Mouse (Mus musculus) cerebellum, adult (tissue): Measurements from ENCODE around the gene Gm9044.
"Not testable (repeated sequence)": the region's sequence is repeated elsewhere in the genome, so short reads cannot be mapped to it uniquely, and the experiment has no call there.

Experiments used
- ATAC-seq: cut with Nextera tagmentation; 2 replicates; pipeline ENCODE4 v1.9.2; 2017; ENCODE audit warnings: mild to moderate bottlenecking, moderate library complexity, mixed read lengths; ENCODE audit not compliant: insufficient number of reproducible peaks, low FRiP score, low TSS enrichment

Gm9044 gene

DNA sequence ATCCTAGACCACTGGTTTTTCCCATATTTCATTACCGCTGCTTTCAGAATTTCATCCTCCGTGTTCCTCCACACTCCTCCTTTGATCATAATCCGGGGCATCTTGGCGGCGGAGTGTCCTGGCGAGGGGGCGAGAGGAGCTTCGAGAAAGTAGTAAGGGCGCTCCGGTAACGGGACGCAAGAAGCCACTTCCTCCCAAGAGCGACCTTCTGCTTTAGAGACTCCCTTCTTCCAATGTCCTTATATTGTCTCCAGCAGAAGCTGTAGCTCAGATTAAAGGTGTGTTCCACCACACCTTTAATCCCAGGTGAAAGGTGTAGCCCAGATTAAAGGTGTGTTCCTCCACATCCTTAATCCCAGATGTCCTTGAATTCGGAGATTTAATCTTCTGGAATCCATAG is at the start of gene Gm9044:
Gene Gm9044 (minus strand): TSS at position 101 of the 400 bp plus-strand sequence.
- ATAC-seq: not testable (repeated sequence)

DNA sequence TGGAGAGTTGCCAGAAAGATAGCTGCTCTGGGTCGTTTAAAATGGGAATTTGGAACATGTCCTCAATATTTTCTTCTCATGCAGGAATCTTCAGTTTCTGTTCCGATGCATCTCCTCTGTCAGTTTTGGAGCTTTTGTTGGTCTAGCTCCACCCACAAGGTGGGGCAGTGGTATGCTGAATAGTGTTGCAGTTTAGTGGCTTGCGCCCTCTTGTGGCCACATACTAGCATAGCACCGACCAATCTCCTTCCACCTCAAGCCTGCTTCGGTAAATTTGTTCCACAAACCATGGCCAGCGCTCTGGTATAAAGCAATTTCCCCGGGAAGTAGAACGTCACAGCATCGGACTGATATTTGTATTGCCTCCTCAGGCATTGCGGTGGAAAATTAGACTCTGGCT is 38.2 kb upstream of the Gm9044 start:
- ATAC-seq: peak; percentile 85

DNA sequence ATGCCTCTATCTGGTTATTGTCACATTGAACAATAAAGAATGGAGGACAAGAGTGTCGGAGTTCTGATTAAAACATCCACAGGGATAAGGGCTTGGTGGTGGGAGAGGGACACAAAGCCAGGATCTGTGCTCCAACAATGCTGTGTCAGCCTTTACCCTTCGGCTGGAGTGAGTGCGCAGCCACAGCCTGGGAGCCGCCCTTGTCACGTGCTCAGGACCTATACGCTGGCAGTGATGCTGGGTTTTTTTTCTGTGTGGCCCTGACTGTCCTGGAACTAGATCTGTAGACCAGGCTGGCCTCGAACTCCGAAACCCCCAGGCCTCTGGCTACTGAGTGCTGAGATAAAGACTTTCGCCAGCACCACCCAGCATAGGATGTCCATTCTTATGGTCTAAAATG is 37.3 kb upstream of the Gm9044 start:
- no peak for ATAC-seq

DNA sequence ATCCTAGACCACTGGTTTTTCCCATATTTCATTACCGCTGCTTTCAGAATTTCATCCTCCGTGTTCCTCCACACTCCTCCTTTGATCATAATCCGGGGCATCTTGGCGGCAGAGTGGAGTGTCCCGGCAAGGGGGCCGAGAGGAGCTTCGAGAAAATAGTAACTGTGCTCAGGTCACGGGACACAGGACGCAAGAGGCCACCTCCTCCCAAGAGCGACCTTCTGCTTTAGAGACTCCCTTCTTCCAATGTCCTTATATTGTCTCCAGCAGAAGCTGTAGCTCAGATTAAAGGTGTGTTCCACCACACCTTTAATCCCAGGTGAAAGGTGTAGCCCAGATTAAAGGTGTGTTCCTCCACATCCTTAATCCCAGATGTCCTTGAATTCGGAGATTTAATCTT is 21.8 kb upstream of the Gm9044 start, which contains the start of gene Gm9049:
Gene Gm9049 (minus strand): TSS at position 101 of the 400 bp plus-strand sequence.
- ATAC-seq: not testable (repeated sequence)

DNA sequence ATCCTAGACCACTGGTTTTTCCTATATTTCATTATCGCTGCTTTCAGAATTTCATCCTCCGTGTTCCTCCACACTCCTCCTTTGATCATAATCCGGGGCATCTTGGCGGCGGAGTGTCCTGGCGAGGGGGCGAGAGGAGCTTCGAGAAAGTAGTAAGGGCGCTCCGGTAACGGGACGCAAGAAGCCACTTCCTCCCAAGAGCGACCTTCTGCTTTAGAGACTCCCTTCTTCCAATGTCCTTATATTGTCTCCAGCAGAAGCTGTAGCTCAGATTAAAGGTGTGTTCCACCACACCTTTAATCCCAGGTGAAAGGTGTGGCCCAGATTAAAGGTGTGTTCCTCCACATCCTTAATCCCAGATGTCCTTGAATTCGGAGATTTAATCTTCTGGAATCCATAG is 16.4 kb upstream of the Gm9044 start, which contains the start of gene Gm9048:
Gene Gm9048 (minus strand): TSS at position 101 of the 400 bp plus-strand sequence.
- ATAC-seq: not testable (repeated sequence)

DNA sequence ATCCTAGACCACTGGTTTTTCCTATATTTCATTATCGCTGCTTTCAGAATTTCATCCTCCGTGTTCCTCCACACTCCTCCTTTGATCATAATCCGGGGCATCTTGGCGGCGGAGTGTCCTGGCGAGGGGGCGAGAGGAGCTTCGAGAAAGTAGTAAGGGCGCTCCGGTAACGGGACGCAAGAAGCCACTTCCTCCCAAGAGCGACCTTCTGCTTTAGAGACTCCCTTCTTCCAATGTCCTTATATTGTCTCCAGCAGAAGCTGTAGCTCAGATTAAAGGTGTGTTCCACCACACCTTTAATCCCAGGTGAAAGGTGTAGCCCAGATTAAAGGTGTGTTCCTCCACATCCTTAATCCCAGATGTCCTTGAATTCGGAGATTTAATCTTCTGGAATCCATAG is 10.9 kb upstream of the Gm9044 start, which contains the start of gene Gm9046:
Gene Gm9046 (minus strand): TSS at position 101 of the 400 bp plus-strand sequence.
- ATAC-seq: not testable (repeated sequence)

DNA sequence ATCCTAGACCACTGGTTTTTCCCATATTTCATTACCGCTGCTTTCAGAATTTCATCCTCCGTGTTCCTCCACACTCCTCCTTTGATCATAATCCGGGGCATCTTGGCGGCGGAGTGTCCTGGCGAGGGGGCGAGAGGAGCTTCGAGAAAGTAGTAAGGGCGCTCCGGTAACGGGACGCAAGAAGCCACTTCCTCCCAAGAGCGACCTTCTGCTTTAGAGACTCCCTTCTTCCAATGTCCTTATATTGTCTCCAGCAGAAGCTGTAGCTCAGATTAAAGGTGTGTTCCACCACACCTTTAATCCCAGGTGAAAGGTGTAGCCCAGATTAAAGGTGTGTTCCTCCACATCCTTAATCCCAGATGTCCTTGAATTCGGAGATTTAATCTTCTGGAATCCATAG is 5.5 kb upstream of the Gm9044 start, which contains the start of gene Gm9045:
Gene Gm9045 (minus strand): TSS at position 101 of the 400 bp plus-strand sequence.
- ATAC-seq: not testable (repeated sequence)

DNA sequence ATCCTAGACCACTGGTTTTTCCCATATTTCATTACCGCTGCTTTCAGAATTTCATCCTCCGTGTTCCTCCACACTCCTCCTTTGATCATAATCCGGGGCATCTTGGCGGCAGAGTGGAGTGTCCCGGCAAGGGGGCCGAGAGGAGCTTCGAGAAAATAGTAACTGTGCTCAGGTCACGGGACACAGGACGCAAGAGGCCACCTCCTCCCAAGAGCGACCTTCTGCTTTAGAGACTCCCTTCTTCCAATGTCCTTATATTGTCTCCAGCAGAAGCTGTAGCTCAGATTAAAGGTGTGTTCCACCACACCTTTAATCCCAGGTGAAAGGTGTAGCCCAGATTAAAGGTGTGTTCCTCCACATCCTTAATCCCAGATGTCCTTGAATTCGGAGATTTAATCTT is 5.3 kb downstream of the Gm9044 start, which contains the start of gene Gm9040:
Gene Gm9040 (minus strand): TSS at position 101 of the 400 bp plus-strand sequence.
- not testable (repeated sequence) for ATAC-seq

DNA sequence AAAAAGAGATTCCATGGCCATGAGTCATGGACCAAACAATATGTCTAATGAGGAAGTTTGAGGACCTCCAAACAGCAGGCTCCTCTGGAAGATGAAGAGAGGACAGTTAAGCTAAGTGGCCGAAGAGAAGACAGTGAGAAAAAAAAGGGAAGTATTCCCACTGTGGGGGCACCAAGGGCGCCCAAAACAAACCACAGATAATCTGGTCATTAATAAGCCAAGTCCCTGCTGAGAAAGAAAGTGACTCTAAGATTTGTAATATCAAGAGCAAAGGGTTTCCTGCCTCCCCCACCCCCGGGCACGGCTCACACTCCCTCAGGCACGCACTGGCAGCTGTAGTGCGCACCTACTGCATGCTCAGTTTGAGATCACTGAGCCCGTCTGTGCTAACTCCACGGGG is 13.2 kb downstream of the Gm9044 start:
- no peak for ATAC-seq

DNA sequence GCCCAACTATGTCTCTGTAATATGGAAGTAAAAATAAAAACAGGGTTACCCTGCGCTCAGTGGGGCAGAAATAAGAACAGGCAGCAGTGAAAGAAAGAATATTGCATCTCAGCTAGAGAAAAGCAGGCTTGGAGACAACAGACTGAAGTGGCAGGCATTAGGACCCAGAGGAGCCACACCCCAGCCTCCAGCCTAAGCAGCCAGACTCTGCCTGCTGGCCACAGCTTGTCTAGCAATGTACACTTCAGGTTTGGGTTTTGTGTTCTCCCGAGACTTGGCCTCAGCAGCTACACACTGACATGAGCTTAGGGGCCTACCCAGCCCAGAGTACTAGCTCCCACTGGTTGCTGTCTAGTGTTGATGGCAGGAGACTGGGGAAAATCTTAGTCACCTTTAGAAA is 30.1 kb downstream of the Gm9044 start:
- peak; percentile 57; the same call in 1 of the 2 replicates for ATAC-seq

DNA sequence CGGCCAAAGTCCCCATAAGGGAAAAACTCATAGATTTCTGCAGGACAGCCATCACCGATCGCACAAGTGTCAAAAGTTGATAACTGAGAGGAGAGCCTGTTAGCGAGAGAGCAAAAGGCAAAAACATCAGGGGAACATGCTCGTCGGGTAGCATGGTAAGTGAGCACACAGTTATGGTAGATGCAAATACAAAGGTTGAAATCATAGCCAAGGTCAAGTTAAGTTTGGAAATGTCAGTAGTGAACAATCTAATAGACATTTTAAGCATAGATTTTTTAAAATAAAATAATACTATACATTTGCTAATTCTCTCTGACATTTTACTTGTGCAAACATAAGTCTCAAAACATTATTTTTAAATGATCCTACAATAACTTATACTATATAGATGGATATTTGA is 37.3 kb downstream of the Gm9044 start, which contains the start of gene Iltifb:
Gene Iltifb (minus strand): TSS at position 101 of the 400 bp plus-strand sequence.
- ATAC-seq: no peak

DNA sequence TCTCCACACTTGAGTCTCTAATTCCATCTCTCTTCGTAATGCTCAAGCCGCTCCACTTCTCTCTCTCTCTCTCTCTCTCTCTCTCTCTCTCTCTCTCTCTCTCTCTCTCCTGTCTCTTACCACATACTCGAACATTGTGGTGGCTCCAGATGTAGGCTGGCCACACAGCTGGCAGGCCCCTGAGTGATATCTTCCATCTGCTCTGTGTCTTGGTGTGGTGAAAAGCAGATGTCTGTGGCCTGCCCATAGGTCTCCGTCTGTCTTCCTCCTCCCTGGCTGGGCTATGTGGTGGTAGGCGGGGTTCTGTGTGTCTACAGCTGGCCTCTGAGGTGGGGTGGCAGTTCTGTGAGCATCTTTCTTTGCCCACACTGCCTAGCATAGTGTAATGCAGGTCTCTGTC is 49.2 kb downstream of the Gm9044 start:
- ATAC-seq: not testable (repeated sequence)

DNA sequence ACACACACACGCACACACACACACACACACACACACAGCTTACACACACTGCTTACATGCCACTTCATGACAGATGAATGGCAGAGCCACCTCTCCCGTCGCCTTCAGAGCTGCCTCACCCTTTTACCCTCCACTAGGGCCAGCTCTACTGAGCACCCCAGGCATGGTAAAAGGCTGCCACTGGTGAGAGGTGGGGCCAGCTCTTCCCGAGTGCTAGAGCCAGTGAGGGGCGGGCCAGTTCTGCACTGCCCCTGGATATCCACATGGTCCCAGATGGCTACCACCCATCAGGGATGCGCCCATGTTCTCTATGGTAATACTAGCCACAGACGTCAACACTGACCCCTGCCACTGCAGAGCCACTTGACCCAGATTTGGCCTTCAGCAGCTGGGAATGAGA is 49.6 kb downstream of the Gm9044 start:
- ATAC-seq: not testable (repeated sequence)
